Comparison of ENCODE assay signal across 21 mouse cellular contexts in the genomic region with DNA sequence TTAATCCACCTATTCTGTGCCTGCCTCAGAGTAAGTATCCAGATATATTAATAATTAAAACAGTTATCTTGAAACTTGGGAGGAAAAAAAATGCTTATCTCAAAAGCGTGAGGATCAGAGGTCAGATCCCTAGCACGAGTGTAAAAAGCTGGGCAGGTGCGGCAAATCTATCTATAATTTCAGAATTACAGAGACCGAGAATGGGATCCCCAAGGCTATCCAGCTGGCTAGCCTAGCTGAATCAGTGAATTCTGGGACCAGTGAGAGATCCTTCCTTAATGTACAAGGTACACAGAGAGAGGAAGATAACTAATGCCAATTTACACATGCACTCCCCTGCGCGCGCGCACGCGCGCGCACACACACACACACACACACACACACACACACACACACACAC. TPM values are rescaled to one million over a fixed set of nuclear protein-coding genes. Genes with fewer than 3 reads are reported as not detected.
DNase-seq lines count a peak whose midpoint lies in the region; ATAC-seq and TF ChIP-seq lines count a peak whose summit lies in the region.
"Had no signal": no experiment of that assay in that cellular context is flagged by ENCODE, and none has a peak within 500 bp of the region (broad histone marks: within the 10 kb centered on the region; RNA-seq: fewer than 3 reads in every experiment).

No protein-coding gene starts in this region.

- no peak overlapping the region for H3K27ac ChIP-seq in intestine, embryonic 15.5 days
- no peak overlapping the region for H3K27ac ChIP-seq in intestine, postnatal 0 days (ENCODE audit: low read depth, low read length)
- H3K27ac ChIP-seq in intestine, embryonic 16.5 days (ENCODE audit: low read length), result no peak overlapping the region

- DNase-seq in T-cell, adult 2 months (ENCODE audit: low spot score), result no peak
- DNase-seq: adrenal gland, adult 2 months; adrenal gland, adult 8-10 months; adrenal gland, postnatal 10 days; adrenal gland, postnatal 14 days; adrenal gland, postnatal 25 days; adrenal gland, postnatal 36 days; B cell, adult 2 months; cerebellum, adult 11 months; cerebellum, adult 11-12 months; cerebellum, adult 18-20 months; cerebellum, adult 2 months had no signal

- H3K36me3 ChIP-seq in intestine, embryonic 15.5 days, result no peaks in the 10 kb centered on the region
- H3K36me3 ChIP-seq in intestine, postnatal 0 days (ENCODE audit: control insufficient read depth, insufficient read depth), result no peaks in the 10 kb centered on the region
- H3K36me3 ChIP-seq in intestine, embryonic 16.5 days (ENCODE audit: control insufficient read depth, insufficient read depth, low read length), result no peaks in the 10 kb centered on the region
- H3K36me3 ChIP-seq: G1E had no signal

- H3K4me2 ChIP-seq in intestine, embryonic 15.5 days (replicated peaks), result no peak overlapping the region
- no peak overlapping the region for H3K4me2 ChIP-seq in intestine, postnatal 0 days (replicated peaks; ENCODE audit: low read depth)
- no peak overlapping the region for H3K4me2 ChIP-seq in intestine, embryonic 16.5 days (ENCODE audit: low read depth, low read length)

- H3K4me1 ChIP-seq in intestine, embryonic 15.5 days (replicated peaks), result peaks cover 2% of the 10 kb centered on the region; the same call in 1 of the 2 replicates
- no peaks in the 10 kb centered on the region for H3K4me1 ChIP-seq in intestine, postnatal 0 days (replicated peaks; ENCODE audit: control insufficient read depth, insufficient read depth, low read length)
- H3K4me1 ChIP-seq in intestine, embryonic 16.5 days (ENCODE audit: control insufficient read depth, insufficient read depth, low read length), result 0 out of 2 replicates have a peak, but pooled peaks cover 6% of the 10 kb centered on the region

- TF ChIP-seq CTCF in intestine, postnatal 0 days (IDR thresholded peaks at IDR 0.05; ENCODE audit: low read depth), result no peak

- no peaks in the 10 kb centered on the region for H3K27me3 ChIP-seq in intestine, embryonic 15.5 days (replicated peaks)
- no peaks in the 10 kb centered on the region for H3K27me3 ChIP-seq in intestine, postnatal 0 days (replicated peaks; ENCODE audit: control insufficient read depth, insufficient read depth, low read length)
- no peaks in the 10 kb centered on the region for H3K27me3 ChIP-seq in intestine, embryonic 16.5 days (replicated peaks; ENCODE audit: control insufficient read depth, insufficient read depth, low read length)
- H3K27me3 ChIP-seq: CH12.LX, Patski had no signal

- WGBS in intestine, embryonic 15.5 days, result 78% methylated on average over 5 of the region's 12 CpGs
- 71% methylated on average over 12 of the region's 12 CpGs for WGBS in intestine, postnatal 0 days
- WGBS in intestine, embryonic 16.5 days, result 77% methylated on average over 12 of the region's 12 CpGs

- H3K9me3 ChIP-seq in intestine, embryonic 15.5 days, result no peaks in the 10 kb centered on the region
- H3K9me3 ChIP-seq in intestine, postnatal 0 days (ENCODE audit: control insufficient read depth), result no peaks in the 10 kb centered on the region
- no peaks in the 10 kb centered on the region for H3K9me3 ChIP-seq in intestine, embryonic 16.5 days (ENCODE audit: control insufficient read depth, low read length)

- ATAC-seq in intestine, embryonic 15.5 days, result peak; percentile 53
- no peak for ATAC-seq in intestine, postnatal 0 days
- ATAC-seq in intestine, embryonic 16.5 days, result peak; percentile 60
- ATAC-seq: activated CD4-positive, CD25-positive, alpha-beta regulatory T cell, adult 4 months; CD4-positive, CD25-positive, alpha-beta regulatory T cell, adult 4 months; Patski had no signal

- no peak overlapping the region for H3K4me3 ChIP-seq in intestine, embryonic 15.5 days (replicated peaks)
- H3K4me3 ChIP-seq in intestine, postnatal 0 days (ENCODE audit: low read depth, low read length), result no peak overlapping the region
- no peak overlapping the region for H3K4me3 ChIP-seq in intestine, embryonic 16.5 days (ENCODE audit: low read length)

- H3K9ac ChIP-seq in intestine, embryonic 15.5 days, result no peak overlapping the region
- H3K9ac ChIP-seq in intestine, postnatal 0 days (ENCODE audit: low read depth, low read length), result no peak overlapping the region
- H3K9ac ChIP-seq in intestine, embryonic 16.5 days (ENCODE audit: low read depth, low read length), result no peak overlapping the region

RNA-seq across cellular contexts. Expression of gene Ptprt, which starts 31.2 kb away (rescaled TPM):
- polyA plus RNA-seq in intestine, embryonic 15.5 days (2015; fragmentation: Nextera tagmentation; extraction: Ambion mirVana), result 0.99 and 1.2 TPM in 2 replicates
- 0.50 and 0.59 TPM in 2 replicates for polyA plus RNA-seq in intestine, postnatal 0 days (2015; fragmentation: Nextera tagmentation; extraction: Ambion mirVana)
- polyA plus RNA-seq in intestine, embryonic 16.5 days (2015; fragmentation: Nextera tagmentation; extraction: Ambion mirVana), result 0.84 and 1.2 TPM in 2 replicates
- polyA plus RNA-seq: activated CD4-positive, CD25-positive, alpha-beta regulatory T cell, adult 4 months; C2C12; CD4-positive, CD25-positive, alpha-beta regulatory T cell, adult 4 months; G1E had no signal
